Mouse (Mus musculus) limb, embryonic 14.5 days (tissue): Measurements from ENCODE around the gene Tnnc2. TPM values are rescaled to one million over a fixed set of nuclear protein-coding genes. Genes with fewer than 3 reads are reported as not detected.

Source experiments
- ATAC-seq: fragments of 200-750 bp; cut with Nextera tagmentation; 2 replicates; pipeline ENCODE4 v1.8.0; 2017; ENCODE audit warnings: low read depth, moderate number of reproducible peaks, moderate TSS enrichment; ENCODE audit not compliant: low FRiP score
- DNase-seq: peaks from one replicate; pipeline ENCODE4 v3.0.0-alpha.2; 2015; ENCODE audit warnings: low spot score
- H3K27ac ChIP-seq: fragments of 300-500 bp; sonication (generic); replicated peaks from 2 replicates; pipeline ENCODE4 v1.5.1; 2014; ENCODE audit warnings: low read depth, mild to moderate bottlenecking, low read length, moderate library complexity, mixed read lengths
- H3K27me3 ChIP-seq: fragments of 300-500 bp; sonication (generic); 2 replicates; pipeline ENCODE4 v1.6.1; 2014; ENCODE audit warnings: low read length, mixed read lengths; ENCODE audit not compliant: control insufficient read depth, insufficient read depth
- H3K36me3 ChIP-seq: fragments of 300-500 bp; sonication (generic); 2 replicates; pipeline ENCODE4 v1.6.1; 2014; ENCODE audit warnings: mild to moderate bottlenecking, low read length, moderate library complexity, mixed read lengths; ENCODE audit not compliant: control insufficient read depth, insufficient read depth
- H3K4me1 ChIP-seq: fragments of 300-500 bp; sonication (generic); 2 replicates; pipeline ENCODE4 v1.6.1; 2014; ENCODE audit warnings: antibody characterized with exemption, low read length, mixed read lengths; ENCODE audit not compliant: control insufficient read depth, insufficient read depth
- H3K4me2 ChIP-seq: fragments of 300-500 bp; sonication (generic); replicated peaks from 2 replicates; pipeline ENCODE4 v1.6.1; 2014; ENCODE audit warnings: low read depth, mild to moderate bottlenecking, low read length, moderate library complexity; ENCODE audit not compliant: severe bottlenecking
- H3K4me3 ChIP-seq: fragments of 300-500 bp; sonication (generic); replicated peaks from 2 replicates; pipeline ENCODE4 v1.5.1; 2014; ENCODE audit warnings: low read length
- H3K9ac ChIP-seq: fragments of 300-500 bp; sonication (generic); 2 replicates; pipeline ENCODE4 v1.6.1; 2014; ENCODE audit warnings: mild to moderate bottlenecking, low read depth, low read length, moderate library complexity; ENCODE audit not compliant: severe bottlenecking
- H3K9me3 ChIP-seq: fragments of 300-500 bp; sonication (generic); 2 replicates; pipeline ENCODE4 v1.6.1; 2016; ENCODE audit warnings: low read length; ENCODE audit not compliant: control insufficient read depth
- POLR2A ChIP-seq: fragments of 200-500 bp; IDR thresholded peaks from 2 replicates; pipeline ENCODE4 v1.8.0; 2012; ENCODE audit warnings: inconsistent platforms, mild to moderate bottlenecking, moderate library complexity, borderline replicate concordance; ENCODE audit not compliant: insufficient read depth, insufficient read length; ENCODE audit errors: extremely low read depth
- WGBS: fragments of 180-500 bp; shearing (Covaris S2); extraction: QIAGEN DNeasy Blood & Tissue Kit; methylation state at CpG from one replicate; pipeline ENCODE4 v1.1.7; 2014; 5-methylcytosine and 5-hydroxymethylcytosine counted together
- polyA plus RNA-seq, 2 experiments: library from polyadenylated mRNA; depleted of rRNA in 1 of 2; stranded (reverse) in 1 of 2; unstranded in 1 of 2; fragments of >200 nt; fragmentation: Nextera tagmentation in 1 of 2; extraction: Ambion mirVana in 1 of 2; gene quantifications; 2 replicates each; pipeline versions ENCODE4 v1.2.1 to v1.2.3; 2012 to 2014

Gene Tnnc2
- polyA plus RNA-seq, 2 experiments = 322 to 401 TPM

DNA sequence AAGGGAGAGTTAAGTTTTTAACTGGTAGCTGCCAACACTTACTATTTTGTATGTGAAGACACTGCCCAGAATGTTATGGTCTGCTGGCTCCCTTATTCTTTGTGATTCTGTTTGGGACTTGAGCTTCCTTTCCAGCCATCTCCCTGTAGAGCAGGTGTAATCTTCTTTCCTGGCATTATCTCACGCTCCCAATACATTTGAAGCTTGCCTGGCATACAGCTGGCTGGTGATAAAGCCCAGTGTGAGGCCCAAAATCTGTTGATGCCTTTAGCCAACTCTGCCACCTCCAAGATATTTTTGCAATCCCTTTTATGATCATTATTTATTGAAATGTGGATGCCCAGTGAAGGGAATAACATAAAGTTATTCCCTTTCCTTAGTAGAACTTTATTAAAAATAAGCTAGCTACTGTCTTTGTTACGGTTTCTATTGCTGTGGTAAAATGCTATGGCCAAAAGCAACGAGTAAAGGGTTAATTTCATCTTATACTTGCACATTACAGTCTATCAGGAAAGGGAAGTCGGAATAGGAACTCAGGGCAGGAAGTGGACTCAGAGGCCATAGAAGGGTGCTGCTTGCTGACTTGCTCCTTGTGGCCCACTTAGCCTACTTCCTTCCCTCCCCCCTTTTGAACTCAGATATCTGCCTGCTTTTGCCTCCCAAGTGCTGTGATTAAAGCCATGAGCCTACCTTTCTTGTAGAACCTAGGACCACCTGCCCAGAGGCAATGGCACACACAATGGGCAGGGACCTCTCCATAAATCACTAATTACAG, 19.5 kb downstream of the Tnnc2 start:
- Histone ChIP-seq H3K4me2 (no peak overlapping the region), H3K4me1 (no peaks in the 10 kb centered on the region), H3K27me3 (no peaks in the 10 kb centered on the region), H3K4me3 (no peak overlapping the region), H3K9me3 (no peaks in the 10 kb centered on the region), H3K27ac (no peak overlapping the region), H3K9ac (no peak overlapping the region), H3K36me3 (peaks cover 92% of the 10 kb centered on the region)
- DNase-seq = no peak
- 89% methylated on average over 4 of the region's 4 CpGs for WGBS
- ATAC-seq = no peak
- no peak for TF ChIP-seq POLR2A

DNA sequence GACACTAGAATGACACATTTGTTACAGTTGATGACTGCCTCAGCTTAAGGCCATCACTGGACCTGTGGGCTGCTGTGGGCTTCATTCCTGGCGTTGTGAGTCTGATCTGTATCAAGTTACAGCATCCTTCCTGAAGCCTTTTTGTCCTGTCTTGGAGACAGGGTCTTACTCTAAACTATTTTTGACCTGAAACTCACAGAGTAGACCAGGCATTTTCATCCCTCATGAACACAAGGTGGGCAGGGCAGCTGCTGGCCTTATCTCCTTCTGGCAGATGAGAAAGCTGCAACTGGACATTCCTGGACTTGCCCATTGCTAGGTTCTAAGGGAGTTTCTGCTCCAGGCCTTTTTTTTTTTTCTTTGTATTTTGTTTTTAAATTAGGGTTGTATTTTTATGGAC, 21.1 kb downstream of the Tnnc2 start:
- H3K36me3 ChIP-seq = peaks cover 97% of the 10 kb centered on the region
- WGBS = 60% methylated on average over 1 of the region's 1 CpGs
- no peak overlapping the region for H3K9ac ChIP-seq
- DNase-seq = no peak
- H3K4me2 ChIP-seq = no peak overlapping the region
- no peaks in the 10 kb centered on the region for H3K27me3 ChIP-seq
- ATAC-seq = no peak
- H3K4me3 ChIP-seq = no peak overlapping the region
- H3K9me3 ChIP-seq = no peaks in the 10 kb centered on the region
- no peak overlapping the region for H3K27ac ChIP-seq
- no peaks in the 10 kb centered on the region for H3K4me1 ChIP-seq
- no peak for TF ChIP-seq POLR2A

DNA sequence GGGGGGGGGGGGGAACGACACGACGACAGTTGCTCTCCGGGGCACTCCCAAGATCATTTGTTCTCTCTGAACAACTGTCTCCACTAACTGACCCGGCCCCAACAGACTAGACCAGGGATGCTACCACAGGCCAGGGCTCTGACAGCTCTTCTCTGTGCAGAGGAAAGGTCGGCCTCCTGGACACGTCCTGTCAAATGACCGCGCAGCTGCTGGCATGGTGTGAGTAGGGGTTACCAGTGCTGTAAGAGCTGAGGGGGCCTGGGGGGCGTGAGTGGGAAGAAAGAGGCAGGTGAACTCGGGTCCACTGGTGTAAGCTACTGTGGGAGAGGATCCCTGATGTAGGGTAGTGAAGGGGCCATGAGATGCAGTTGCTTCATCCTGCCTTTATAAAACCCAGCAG, 21.9 kb downstream of the Tnnc2 start:
- DNase-seq (no peak), ATAC-seq (no peak)
- Histone ChIP-seq H3K4me2 (no peak overlapping the region), H3K4me1 (no peaks in the 10 kb centered on the region), H3K27ac (no peak overlapping the region), H3K27me3 (no peaks in the 10 kb centered on the region), H3K4me3 (no peak overlapping the region), H3K9ac (no peak overlapping the region), H3K36me3 (peaks cover 96% of the 10 kb centered on the region), H3K9me3 (no peaks in the 10 kb centered on the region)
- 91% methylated on average over 9 of the region's 11 CpGs for WGBS
- TF ChIP-seq POLR2A = no peak

DNA sequence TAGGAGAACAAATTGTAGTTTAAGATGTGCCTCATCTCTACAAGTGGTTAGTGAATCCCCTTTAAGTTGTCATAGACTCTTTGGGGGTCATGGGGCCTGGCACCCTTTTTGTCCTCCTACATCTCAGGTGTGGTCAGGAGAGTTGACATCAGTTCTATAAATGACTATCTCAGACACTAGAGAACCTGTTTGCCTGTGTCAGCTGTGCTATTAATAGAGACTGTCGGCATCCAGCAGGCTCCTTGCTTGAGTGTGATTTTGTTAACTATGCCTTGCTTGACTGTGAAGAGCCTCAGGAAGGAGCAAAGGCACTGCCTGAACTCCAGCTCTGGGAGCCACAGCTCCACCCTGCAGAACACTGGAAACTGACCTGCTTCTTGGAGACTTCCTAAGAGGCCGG, 25.0 kb downstream of the Tnnc2 start:
- H3K4me1 ChIP-seq = no peaks in the 10 kb centered on the region
- no peaks in the 10 kb centered on the region for H3K27me3 ChIP-seq
- ATAC-seq (no peak), DNase-seq (no peak)
- no peak for TF ChIP-seq POLR2A
- 95% methylated on average over 2 of the region's 2 CpGs for WGBS
- H3K36me3 ChIP-seq = peaks cover 96% of the 10 kb centered on the region
- no peak overlapping the region for H3K4me2 ChIP-seq
- no peaks in the 10 kb centered on the region for H3K9me3 ChIP-seq
- no peak overlapping the region for H3K27ac ChIP-seq
- H3K4me3 ChIP-seq = no peak overlapping the region
- no peak overlapping the region for H3K9ac ChIP-seq

DNA sequence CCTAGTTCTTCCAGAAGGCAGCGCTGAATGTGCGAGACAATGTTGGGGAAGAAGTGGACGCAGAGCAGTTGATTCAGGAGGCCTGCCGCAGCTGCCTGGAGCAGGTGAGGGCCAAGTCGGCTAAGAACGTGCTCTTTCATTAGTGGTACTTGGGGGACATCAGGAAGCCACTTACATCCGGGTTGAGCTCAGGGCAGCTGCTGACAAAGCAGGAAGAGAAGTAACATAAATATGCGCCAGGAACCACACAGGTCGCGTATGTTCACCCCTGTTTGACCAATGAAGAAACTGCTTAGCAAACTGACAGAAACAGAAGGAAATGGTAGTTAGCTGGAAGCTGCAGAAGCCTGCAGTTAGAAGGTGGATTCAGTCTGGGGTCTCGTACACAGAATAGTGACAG, 25.7 kb downstream of the Tnnc2 start:
- no peak overlapping the region for H3K4me2 ChIP-seq
- H3K4me1 ChIP-seq = no peaks in the 10 kb centered on the region
- DNase-seq (no peak), ATAC-seq (no peak)
- no peaks in the 10 kb centered on the region for H3K27me3 ChIP-seq
- WGBS = 86% methylated on average over 11 of the region's 11 CpGs
- peaks cover 92% of the 10 kb centered on the region for H3K36me3 ChIP-seq
- H3K4me3 ChIP-seq = no peak overlapping the region
- H3K9ac ChIP-seq = no peak overlapping the region
- no peak overlapping the region for H3K27ac ChIP-seq
- H3K9me3 ChIP-seq = no peaks in the 10 kb centered on the region
- TF ChIP-seq POLR2A = no peak

DNA sequence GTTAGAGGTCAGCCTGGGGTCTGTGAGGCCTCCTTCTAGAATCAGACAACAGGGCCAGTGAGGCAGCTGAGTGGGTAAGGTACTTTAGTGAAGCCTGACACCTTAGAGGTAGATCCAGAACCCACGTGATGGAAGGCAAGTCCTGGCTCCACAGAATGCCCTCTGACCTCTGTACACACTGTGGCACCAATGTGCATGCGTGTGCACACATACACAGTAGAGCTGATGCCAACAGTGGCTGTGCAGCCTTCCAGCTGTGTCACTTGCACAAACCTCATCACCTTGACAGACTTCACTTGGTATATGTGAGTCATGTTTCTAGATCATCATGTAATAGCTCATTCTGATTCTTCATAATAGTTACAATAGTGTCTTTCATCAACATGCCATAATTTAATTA, 27.3 kb downstream of the Tnnc2 start:
- H3K27me3 ChIP-seq = no peaks in the 10 kb centered on the region
- no peak overlapping the region for H3K4me3 ChIP-seq
- H3K27ac ChIP-seq = no peak overlapping the region
- H3K9ac ChIP-seq = no peak overlapping the region
- ATAC-seq (no peak), DNase-seq (no peak)
- 90% methylated on average over 2 of the region's 2 CpGs for WGBS
- peaks cover 91% of the 10 kb centered on the region for H3K36me3 ChIP-seq
- H3K4me1 ChIP-seq = no peaks in the 10 kb centered on the region; the same call in 1 of the 2 replicates
- no peak for TF ChIP-seq POLR2A
- H3K9me3 ChIP-seq = no peaks in the 10 kb centered on the region
- H3K4me2 ChIP-seq = no peak overlapping the region
